Mouse (Mus musculus) stomach, postnatal 0 days (tissue): ENCODE measurements around the gene Tiparp.

Experiments
- CTCF ChIP-seq: IDR thresholded peaks from 2 replicates; pipeline ENCODE4 v1.5.1; 2016; ENCODE audit warnings: antibody characterized with exemption, low read depth, mild to moderate bottlenecking, moderate library complexity
- EP300 ChIP-seq: optimal IDR thresholded peaks from 2 replicates; pipeline ENCODE3; 2016; ENCODE audit warnings: antibody characterized with exemption

- TF ChIP-seq EP300 (no peak), CTCF (no peak)
These were observed 21.6 kb downstream of the Tiparp start for GRCm38 (mm10) chr3:65549785-65550184.
